Mouse (Mus musculus): ENCODE results near the gene Gstm4. TPM values are rescaled to one million over a fixed set of nuclear protein-coding genes. Genes with fewer than 3 reads are reported as not detected.

Gstm4 gene
- total and polyA plus RNA-seq, 2 experiments from 2014 or later = 6.7 to 23.0 TPM

DNA sequence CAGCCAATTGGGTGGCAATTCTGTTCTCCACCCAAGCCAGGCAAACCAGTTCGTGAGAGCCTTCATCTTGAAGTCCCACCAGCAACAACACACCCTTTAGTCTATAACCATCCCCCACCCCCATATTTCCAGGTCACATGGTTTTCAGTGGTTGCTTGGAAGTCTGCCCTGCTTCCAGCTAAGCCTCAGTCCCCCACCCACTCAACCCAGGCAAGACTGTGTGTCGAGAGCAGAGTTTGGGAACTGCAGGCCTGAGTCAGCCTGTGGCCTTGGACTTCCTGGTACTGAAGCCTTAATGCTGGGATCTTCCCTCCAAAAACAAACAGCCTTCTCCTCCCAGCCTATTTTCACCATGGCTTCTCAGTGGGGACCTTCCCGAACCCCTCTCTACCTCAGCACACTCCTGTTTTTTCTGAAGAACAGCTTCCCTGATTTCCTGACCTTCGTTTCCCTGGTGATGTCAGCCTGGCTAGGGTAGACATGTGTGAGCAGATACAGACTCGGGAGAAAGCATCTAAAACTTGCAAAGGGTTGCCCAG is 44.2 kb upstream of the Gstm4 start:
- no peaks in the 10 kb centered on the region for H3K36me3 ChIP-seq (ENCODE audit: insufficient read depth, low read length)
- no peak overlapping the region for H3K9ac ChIP-seq (replicated peaks; ENCODE audit: low read length)
- H3K4me1 ChIP-seq (ENCODE audit: insufficient read depth, low read length) = peaks cover 18% of the 10 kb centered on the region
- 35% methylated on average over 5 of the region's 5 CpGs for WGBS
- no peak overlapping the region for H3K4me3 ChIP-seq (ENCODE audit: low read length)
- no peak for ATAC-seq
- no peak overlapping the region for H3K4me2 ChIP-seq (ENCODE audit: low read depth, low read length)
- no peak for TF ChIP-seq CTCF (IDR thresholded peaks at IDR 0.05; ENCODE audit: low read depth)
- no peak for DNase-seq (ENCODE audit: low spot score)
- H3K27ac ChIP-seq = no peak overlapping the region
- H3K9me3 ChIP-seq (ENCODE audit: low read length) = no peaks in the 10 kb centered on the region
- H3K27me3 ChIP-seq (ENCODE audit: insufficient read depth, low read length) = no peaks in the 10 kb centered on the region

DNA sequence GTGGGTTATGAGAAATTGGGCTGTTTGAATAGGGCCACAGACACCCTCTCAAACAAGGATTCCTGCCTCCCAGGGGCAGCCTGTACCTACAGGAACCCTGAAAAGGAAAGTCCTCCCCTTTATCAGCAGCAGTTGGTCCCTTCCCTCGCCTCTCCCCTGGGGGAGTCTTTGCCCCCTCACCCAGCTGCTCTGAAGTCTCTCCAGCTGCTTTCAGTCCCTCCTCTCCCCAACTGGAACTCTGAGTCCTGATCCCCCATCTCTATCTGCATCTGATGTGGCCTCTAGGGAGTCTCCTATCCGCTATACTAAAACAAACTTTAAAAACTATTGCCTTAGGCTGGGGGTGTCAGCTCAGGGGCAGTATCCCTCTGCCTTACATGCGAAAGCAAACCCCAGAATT is 42.6 kb upstream of the Gstm4 start:
- ATAC-seq (no peak), DNase-seq (ENCODE audit: low spot score) (no peak)
- WGBS = 80% methylated on average over 3 of the region's 3 CpGs
- TF ChIP-seq CTCF (IDR thresholded peaks at IDR 0.05; ENCODE audit: low read depth) = no peak
- Histone ChIP-seq H3K9me3 (ENCODE audit: low read length) (no peaks in the 10 kb centered on the region), H3K9ac (replicated peaks; ENCODE audit: low read length) (no peak overlapping the region), H3K4me2 (ENCODE audit: low read depth, low read length) (no peak overlapping the region), H3K36me3 (ENCODE audit: insufficient read depth, low read length) (no peaks in the 10 kb centered on the region), H3K27ac (no peak overlapping the region), H3K4me3 (ENCODE audit: low read length) (no peak overlapping the region), H3K27me3 (ENCODE audit: insufficient read depth, low read length) (no peaks in the 10 kb centered on the region), H3K4me1 (ENCODE audit: insufficient read depth, low read length) (peaks cover 26% of the 10 kb centered on the region)

DNA sequence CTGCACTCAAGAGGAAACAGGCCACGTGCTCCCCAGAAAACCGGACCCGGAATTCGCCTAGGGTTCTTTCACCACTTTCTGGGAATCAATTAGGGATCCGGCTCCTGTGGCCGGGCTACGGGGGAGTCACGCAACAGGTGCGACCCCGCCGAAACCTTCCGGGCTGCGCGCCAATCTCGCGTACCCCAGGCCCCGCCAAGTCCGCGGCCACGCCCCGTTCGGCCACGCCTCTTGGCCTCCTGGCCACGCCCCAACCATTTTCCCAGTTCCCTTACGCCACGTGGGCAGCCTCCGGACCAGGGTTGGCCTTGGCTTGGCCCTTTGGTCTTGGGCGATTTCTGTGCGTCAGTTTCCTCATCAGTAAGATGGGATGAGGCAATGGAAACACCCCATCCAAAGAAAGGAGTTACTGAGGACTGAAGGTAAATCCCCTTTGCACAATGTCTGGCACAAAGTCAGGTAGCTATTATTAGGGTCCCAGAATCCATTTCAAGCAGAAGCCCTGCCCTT is 41.8 kb upstream of the Gstm4 start, which contains the start of gene Ampd2:
Gene Ampd2, minus strand, starts transcription at position 182 of the 510 bp plus-strand sequence.
- Histone ChIP-seq H3K9ac (replicated peaks; ENCODE audit: low read length) (peak within 1 kb of the TSS; percentile 68), H3K4me3 (ENCODE audit: low read length) (peak within 1 kb of the TSS; percentile 51), H3K27me3 (ENCODE audit: insufficient read depth, low read length) (no peaks in the 10 kb centered on the region), H3K4me2 (ENCODE audit: low read depth, low read length) (peak within 1 kb of the TSS; percentile 100), H3K9me3 (ENCODE audit: low read length) (no peaks in the 10 kb centered on the region), H3K27ac (peak within 1 kb of the TSS; percentile 82), H3K4me1 (ENCODE audit: insufficient read depth, low read length) (peaks cover 29% of the 10 kb centered on the region), H3K36me3 (ENCODE audit: insufficient read depth, low read length) (no peaks in the 10 kb centered on the region)
- ATAC-seq = 0 out of 2 replicates have a peak, but pooled peaks have one; percentile 0
- DNase-seq (ENCODE audit: low spot score) = peak; percentile 60
- no peak for TF ChIP-seq CTCF (IDR thresholded peaks at IDR 0.05; ENCODE audit: low read depth)
- WGBS = 3% methylated on average over 29 of the region's 29 CpGs

DNA sequence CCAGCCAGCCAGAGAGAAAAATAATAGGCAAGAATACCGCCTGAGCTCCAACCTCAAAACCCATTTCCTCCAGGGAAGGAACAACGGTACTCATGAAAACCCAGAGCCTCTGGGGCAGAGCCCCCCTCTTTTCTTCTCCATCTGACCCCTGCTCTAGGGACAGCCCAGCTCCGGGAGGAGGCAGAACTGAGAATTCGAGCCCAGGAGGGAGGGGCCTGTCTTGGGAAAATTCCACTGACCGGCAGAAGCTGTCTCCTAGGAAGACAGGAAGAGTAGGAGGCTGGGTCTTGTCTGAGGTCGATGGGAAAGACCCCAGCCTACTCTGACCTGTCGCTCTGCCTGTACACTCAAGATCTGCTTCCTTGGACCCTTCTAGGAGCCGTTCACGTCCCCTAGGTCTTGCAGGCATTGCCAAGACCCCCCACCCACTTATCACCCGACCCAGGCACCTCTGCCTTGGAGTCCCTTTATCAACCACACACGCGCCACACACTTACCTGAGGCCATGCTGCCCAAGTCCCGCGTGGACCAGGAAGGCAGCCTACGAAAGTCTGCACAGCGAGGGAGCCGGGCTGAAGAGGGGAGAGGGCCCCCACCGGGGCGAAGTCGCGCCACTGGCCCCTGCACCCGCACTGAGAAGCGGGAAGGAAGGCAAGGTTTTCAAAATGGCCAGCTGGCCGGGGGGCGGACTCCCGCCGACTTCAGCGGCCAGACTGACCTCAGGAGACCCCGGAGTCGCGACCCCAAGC is 41.2 kb upstream of the Gstm4 start:
- Histone ChIP-seq H3K4me3 (ENCODE audit: low read length) (peak overlapping the region; percentile 51), H3K4me1 (ENCODE audit: insufficient read depth, low read length) (peaks cover 30% of the 10 kb centered on the region), H3K27ac (peak overlapping the region; percentile 82), H3K27me3 (ENCODE audit: insufficient read depth, low read length) (no peaks in the 10 kb centered on the region), H3K36me3 (ENCODE audit: insufficient read depth, low read length) (no peaks in the 10 kb centered on the region), H3K4me2 (ENCODE audit: low read depth, low read length) (peak overlapping the region; percentile 100), H3K9ac (replicated peaks; ENCODE audit: low read length) (peak overlapping the region; percentile 68), H3K9me3 (ENCODE audit: low read length) (no peaks in the 10 kb centered on the region)
- peak; percentile 64 for ATAC-seq
- no peak for TF ChIP-seq CTCF (IDR thresholded peaks at IDR 0.05; ENCODE audit: low read depth)
- DNase-seq (ENCODE audit: low spot score) = peak; percentile 69
- under 1% methylated on average over 31 of the region's 31 CpGs for WGBS

DNA sequence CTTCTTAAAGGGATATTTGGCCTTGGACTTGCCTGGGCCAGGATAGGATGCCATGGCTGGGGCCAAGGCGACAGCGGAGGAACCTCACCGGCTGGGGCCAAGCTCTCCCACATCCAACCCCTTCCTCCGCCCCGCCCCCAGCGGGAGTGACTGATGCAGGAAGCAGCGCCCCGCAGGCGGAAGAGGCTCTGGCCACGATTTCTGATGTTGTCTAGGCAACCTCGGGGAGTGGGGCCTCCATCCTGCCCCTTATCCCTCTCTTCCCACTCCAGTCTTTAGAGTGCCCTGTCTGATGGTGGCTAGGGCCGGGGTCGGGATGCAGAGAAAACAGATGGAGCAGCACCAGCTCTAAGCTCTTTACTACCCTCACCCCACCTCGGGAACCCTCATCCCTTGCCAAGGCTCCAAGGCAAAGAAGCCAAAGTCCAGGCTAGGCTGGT is 40.6 kb upstream of the Gstm4 start:
- peak; percentile 58 for TF ChIP-seq CTCF (IDR thresholded peaks at IDR 0.05; ENCODE audit: low read depth)
- Histone ChIP-seq H3K27ac (peak overlapping the region; percentile 82), H3K36me3 (ENCODE audit: insufficient read depth, low read length) (no peaks in the 10 kb centered on the region; the same call in 1 of the 2 replicates), H3K27me3 (ENCODE audit: insufficient read depth, low read length) (no peaks in the 10 kb centered on the region), H3K9ac (replicated peaks; ENCODE audit: low read length) (peak overlapping the region; percentile 68), H3K4me2 (ENCODE audit: low read depth, low read length) (peak overlapping the region; percentile 100), H3K9me3 (ENCODE audit: low read length) (no peaks in the 10 kb centered on the region), H3K4me3 (ENCODE audit: low read length) (peak overlapping the region; percentile 51), H3K4me1 (ENCODE audit: insufficient read depth, low read length) (peaks cover 30% of the 10 kb centered on the region)
- under 1% methylated on average over 14 of the region's 14 CpGs for WGBS
- DNase-seq (ENCODE audit: low spot score) (peak; percentile 94), ATAC-seq (peak; percentile 86)

DNA sequence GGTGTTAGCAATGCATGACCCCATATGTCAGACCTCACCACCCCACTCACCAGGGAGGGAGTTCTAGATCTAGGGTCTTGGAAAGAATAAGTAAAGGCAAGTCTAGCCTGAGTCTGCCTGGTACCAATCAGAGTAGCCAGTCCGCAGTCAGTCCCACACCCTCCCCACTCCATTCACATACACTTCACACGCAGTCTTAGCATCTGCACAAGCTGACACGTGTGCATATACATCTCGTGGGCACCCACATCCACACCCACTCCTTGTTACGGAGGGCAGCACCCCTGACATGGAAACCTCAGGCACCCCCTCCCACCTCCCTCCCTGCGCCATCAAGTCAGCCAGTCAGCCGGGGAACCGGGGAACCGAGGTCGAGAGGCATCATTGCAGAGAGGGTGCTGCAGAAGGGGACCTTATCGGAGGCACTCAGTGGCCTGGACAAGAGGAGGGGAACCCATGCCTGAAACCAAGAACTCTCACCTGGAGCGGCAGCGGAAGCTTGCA is 40.1 kb upstream of the Gstm4 start:
- DNase-seq (ENCODE audit: low spot score) (no peak), ATAC-seq (peak; percentile 22)
- TF ChIP-seq CTCF (IDR thresholded peaks at IDR 0.05; ENCODE audit: low read depth) = no peak
- Histone ChIP-seq H3K4me3 (ENCODE audit: low read length) (peak overlapping the region; percentile 51), H3K27me3 (ENCODE audit: insufficient read depth, low read length) (no peaks in the 10 kb centered on the region), H3K4me2 (ENCODE audit: low read depth, low read length) (peak overlapping the region; percentile 100), H3K4me1 (ENCODE audit: insufficient read depth, low read length) (peaks cover 30% of the 10 kb centered on the region), H3K9me3 (ENCODE audit: low read length) (no peaks in the 10 kb centered on the region), H3K9ac (replicated peaks; ENCODE audit: low read length) (peak overlapping the region; percentile 68), H3K36me3 (ENCODE audit: insufficient read depth, low read length) (no peaks in the 10 kb centered on the region; the same call in 1 of the 2 replicates), H3K27ac (peak overlapping the region; percentile 82; the same call in 1 of the 2 replicates)
- 10% methylated on average over 13 of the region's 13 CpGs for WGBS
